Mouse (Mus musculus) lung, postnatal 0 days (tissue): ENCODE measurements around the gene Gm10338.
"Not testable (repeated sequence)": the region's sequence is repeated elsewhere in the genome, so short reads cannot be mapped to it uniquely, and the experiment has no call there.

Experiments
- CTCF ChIP-seq: IDR thresholded peaks from 2 replicates; pipeline ENCODE4 v1.5.1; 2016; ENCODE audit warnings: antibody characterized with exemption, mild to moderate bottlenecking
- EP300 ChIP-seq: IDR thresholded peaks from 2 replicates; pipeline ENCODE4 v1.6.1; 2016; ENCODE audit warnings: antibody characterized with exemption, mild to moderate bottlenecking, control low read depth

DNA sequence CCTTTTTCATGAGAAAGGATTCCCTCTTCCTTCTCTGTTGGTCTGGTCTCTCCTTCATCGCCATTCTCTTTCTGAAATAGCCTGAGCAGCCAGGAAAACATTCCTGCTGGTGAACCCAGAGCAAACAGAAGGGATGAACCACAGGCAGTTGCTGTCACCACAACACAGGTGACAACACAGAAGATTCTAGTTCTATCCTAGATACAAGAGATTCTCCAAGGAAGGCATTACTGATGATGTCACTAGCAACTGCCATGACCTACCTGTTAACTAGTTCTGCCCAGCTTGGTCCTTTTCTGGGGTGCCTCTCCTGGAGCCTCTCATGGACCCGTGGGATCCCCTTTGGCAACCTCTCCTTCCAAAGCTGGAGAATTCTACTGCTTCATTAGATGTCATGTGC is 48.5 kb upstream of the Gm10338 start, which contains the start of gene Gm10128:
- not testable (repeated sequence) for TF ChIP-seq EP300, CTCF
